Mouse (Mus musculus) MN1 (cell line): ENCODE data around the gene Dusp23.

Experiments used
- DNase-seq: peaks from one replicate; pipeline ENCODE4 v3.0.0-alpha.2; 2016; ENCODE audit warnings: low spot score

The Dusp23 gene

DNA sequence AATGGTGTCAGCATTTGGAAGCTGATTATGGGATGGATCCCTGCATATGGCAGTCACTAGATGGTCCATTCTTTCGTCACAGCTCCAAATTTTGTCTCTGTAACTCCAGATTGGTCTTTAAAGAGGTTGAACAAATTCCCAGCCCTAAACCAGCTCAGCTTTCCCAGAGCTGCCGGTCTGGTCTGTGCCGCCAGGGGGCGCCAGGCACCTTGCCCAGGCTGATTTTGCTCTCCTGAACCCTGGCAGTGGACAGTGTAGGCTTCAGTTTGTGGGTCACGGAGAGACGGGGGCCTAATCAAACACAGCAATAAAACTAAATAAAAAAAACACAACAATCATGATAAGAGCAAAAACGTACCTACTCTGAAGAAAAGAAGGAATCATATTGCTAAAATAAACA is 13.5 kb downstream of the Dusp23 start:
- DNase-seq, result peak; percentile 61

DNA sequence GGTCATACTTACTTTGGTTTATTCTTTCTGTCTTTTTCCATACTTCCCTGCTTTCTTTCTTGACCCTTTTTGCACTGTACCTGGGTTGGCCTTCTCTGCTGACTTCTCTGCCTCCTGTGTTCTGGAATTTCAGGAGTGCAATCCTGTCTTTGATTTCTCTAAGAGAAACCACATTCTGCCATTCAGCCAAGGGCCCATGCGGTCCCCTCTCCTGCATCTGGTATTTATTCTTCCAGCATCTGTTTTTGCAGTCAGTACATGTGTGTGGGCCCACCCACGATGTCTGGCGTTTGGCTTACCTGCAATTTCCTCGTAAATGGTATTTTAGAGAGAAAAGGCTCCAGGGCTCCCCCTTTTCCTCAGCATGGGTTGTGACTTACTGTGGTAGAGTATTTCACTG is 14.6 kb downstream of the Dusp23 start:
- DNase-seq, result no peak

DNA sequence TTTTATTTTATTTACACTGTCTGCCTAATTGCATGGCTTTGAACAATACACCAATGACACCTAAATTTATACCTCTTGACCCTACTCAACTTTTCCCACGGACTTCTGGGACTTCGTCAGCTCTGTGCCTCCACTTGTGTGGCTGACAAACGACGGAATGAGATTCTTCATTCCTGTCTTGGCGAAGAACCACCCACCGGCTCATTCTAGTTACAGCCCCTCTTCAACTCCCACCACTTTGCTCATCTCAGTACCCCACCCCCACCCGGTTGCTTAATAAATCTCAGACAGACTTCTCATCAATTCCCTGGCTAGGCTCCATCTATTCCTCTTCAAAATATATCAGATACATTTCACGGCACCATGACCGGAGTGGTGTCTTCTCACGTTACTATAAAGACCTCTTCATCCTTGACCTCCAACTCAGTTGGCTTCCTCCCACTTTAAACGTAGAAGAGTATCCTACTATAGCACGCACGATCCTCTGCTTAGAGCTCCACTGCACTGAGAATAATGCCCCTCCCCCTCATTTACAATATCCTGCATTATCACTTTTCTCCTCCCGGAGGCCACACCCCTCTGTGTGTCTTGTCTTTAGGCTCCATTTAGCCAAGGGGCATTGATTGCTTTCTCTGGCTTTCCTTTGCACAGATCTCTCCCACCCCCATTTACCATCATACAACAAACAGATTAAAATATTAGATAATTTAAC is 15.2 kb downstream of the Dusp23 start:
- no peak for DNase-seq

DNA sequence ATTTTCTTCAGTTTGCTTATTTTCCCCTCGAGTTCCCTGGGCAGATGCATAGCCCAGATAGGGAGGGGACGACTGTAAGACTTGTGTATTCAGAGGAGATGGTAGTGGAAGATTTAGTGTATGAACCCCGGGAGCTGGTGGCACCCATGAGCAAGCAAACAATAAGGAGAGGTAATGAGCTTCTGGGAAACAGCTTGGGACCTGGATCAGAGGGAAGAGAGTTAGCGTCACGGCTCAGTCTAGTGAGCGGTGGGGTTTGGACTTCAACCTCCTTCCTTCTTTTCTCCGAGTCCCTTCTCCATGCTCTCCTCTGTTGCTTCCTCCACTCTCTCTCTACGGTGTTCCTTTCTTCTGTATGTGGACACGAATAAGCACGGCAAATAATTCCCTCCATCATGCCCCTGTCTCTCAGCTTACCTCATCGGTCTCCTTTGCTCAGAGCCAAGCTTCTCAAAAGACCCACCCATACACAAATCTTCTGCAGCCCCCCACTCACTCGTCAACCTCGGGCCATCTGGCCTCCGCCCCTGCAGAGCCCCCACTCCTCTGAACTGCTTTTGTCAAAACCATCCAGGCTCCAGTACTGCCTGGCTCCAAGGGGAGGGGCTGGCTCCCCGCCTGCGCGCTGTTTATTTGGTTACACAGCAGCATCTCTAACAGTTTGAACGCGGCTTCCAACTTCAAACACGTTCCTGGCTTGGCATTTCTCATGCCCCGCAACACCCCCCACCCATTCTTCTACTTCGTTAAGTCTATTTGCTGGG is 16.0 kb downstream of the Dusp23 start:
- no peak for DNase-seq

DNA sequence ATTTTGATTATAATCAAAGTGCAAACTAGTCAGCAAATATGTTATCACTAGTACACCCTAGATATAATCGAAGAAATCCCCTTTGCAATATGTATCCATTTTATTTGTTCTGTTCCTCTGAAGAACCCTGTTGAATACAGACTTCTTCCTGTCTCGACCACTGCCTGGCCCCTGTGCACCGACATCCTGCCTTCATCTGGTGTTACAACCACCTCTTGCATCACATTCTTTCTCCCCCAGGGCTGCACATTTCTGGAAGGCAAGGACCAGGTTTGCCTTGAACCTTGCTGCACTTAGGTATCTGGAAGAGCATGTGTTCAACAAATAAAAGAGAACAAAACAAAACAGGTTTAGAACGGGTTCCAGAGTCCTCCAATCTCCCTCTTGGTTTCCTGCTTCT is 17.4 kb downstream of the Dusp23 start:
- DNase-seq, result no peak

DNA sequence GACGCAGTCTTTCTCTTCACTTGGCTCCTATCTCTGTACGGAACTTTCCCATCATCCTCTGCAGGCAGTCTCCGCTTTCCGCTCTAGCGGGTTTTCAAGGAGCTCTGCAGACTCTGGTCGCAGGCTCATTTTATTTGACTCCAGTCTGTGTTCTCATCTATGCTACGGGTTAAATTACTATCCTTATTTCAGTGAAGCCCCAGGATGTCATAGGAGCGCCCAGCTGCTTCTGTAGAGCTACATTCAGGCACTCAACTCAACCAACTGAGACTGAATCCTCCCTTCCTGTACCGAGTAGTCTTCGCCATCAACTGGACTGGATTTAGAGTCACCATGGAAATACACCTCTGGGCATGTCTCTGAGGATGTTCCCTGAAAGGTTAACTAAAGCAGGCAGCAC is 18.1 kb downstream of the Dusp23 start:
- DNase-seq, result no peak

DNA sequence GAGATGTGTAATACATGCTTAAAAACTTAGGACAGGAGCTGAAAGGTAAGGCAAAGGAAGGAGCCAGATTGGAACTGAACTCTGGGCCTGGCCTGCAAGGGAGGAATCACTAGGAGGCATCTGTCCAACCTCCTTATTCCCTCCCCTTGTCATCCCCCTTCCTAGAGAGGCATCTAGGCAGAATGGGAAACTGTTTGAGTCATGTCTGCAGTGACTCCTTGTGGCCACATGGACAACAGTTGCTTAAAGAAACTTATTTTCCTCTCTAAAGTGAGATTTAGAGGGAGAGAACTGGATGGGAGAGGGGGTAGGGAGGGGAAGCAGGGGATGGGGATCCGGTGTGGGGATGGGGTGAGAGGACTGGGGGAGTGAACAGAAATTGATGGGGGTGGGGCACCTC is 20.0 kb downstream of the Dusp23 start:
- peak; percentile 58 for DNase-seq

DNA sequence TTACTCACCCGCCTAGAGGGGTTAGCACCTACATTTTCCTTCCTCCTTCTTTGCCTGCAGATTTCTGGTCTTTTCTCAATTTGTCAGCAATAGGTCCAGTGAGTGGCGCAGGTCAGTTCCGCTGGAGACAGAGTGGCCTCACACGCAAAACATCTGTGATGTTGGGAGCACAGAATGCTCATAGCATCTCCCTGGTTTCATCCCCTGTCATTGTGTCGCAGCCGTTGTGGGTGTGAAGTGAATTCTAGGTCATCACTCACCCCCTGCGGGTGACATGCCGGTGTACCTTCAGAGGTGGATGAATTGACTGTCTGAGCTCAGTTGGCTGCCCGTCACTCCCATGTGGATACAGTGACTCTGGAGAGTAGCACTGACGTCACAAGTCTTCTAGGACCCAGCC is 21.5 kb downstream of the Dusp23 start:
- DNase-seq, result no peak

DNA sequence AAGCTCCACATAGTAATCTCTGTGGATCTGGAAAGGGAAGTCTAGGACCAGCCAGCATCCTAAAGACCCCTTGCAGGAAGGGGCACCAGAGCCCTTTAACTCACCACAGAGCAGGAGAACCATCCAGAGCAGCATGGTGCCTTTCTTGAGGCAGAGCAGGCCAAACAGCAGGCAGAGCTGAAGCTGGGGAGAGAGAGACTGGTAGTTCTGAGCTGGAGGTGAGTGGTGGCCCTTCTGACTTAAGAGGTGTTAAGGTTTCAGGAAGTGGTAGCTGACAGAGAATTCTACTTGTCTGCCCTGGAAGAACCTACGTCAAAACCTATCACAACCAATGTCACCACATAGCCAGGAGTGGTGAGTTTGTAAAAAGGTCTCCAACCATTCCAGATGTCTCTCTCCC is 30.4 kb downstream of the Dusp23 start, which contains the start of gene Fcrl6:
Gene Fcrl6 (minus strand): TSS at position 226 of the 400 bp plus-strand sequence.
- no peak for DNase-seq

DNA sequence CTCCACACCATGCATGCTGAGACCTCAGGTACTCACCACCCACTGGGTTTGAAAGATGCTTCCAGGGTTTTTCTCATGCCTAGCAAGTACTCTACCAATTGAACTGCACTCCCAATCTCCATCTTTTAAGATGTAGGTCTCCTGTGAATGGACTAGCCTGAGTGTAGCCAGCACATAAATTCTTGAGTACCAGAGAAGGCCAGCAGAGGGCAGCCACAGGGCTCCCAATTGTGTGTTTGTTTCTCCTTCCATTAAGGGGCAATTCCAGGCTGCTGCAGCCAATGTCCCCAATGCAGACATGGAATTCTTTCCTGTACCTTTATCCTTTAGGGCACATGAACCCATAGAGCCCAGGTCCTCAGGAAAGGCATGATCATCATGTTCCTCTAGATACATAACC is 38.3 kb downstream of the Dusp23 start:
- DNase-seq, result peak; percentile 50

DNA sequence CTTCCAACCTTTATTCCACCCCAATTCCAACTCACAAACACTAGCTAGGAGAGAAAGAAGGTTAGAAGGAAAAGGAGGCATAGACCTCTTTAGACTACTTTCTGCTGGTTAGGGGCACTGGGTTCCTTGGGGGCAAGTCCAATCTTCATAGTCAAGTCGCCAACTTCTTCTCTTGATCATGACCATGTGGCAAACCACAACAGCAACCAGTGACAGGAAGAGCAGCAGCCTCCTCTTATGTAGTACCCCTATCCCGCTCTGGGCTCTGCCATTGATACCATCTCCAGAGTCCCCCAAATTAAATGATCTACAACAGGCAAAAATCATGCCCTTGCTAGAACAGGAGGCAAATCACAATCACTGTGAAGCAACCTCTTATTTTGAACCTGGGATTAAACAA is 38.8 kb downstream of the Dusp23 start:
- DNase-seq, result no peak

DNA sequence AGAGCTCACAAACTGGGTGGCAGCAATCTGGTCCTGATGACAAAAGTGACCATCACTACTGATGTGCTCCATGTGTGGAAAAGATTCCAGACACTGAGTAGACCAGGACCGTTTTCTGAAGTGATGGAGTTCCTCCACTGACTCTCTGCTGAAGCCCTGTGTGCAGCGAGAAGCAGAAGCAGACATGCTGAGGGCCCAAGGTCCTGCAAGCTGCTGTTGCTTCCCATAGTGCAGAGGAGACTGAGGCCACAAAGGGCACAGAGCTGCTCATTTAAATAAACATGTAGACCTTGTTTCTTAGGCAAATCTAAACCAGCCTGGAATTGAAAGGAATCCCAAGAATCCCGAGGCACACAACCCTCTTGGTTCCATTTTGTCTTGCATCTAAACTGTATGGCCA is 39.4 kb downstream of the Dusp23 start:
- no peak for DNase-seq

DNA sequence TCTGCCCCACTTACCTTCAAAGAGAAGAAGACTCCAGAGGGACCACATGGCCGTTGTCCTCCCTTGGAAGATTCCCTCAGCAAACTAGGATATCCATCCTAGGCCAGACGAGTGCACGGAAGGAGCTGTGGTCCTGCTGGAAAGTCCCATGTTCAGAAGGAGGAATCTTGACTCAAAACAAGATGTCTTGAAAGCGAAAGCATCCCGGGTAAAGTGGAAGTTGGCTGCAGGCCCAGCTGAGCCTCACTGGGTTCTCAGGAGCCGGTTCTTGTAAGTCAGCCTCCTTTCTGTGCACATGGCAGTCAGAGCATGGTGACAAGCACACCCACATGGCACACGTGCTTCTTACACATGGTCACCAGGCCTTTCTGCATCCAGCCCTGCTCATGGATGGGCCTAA is 42.4 kb downstream of the Dusp23 start, which contains the start of gene Slamf8:
Gene Slamf8 (minus strand): TSS at position 184 of the 400 bp plus-strand sequence.
- DNase-seq, result peak; percentile 39

DNA sequence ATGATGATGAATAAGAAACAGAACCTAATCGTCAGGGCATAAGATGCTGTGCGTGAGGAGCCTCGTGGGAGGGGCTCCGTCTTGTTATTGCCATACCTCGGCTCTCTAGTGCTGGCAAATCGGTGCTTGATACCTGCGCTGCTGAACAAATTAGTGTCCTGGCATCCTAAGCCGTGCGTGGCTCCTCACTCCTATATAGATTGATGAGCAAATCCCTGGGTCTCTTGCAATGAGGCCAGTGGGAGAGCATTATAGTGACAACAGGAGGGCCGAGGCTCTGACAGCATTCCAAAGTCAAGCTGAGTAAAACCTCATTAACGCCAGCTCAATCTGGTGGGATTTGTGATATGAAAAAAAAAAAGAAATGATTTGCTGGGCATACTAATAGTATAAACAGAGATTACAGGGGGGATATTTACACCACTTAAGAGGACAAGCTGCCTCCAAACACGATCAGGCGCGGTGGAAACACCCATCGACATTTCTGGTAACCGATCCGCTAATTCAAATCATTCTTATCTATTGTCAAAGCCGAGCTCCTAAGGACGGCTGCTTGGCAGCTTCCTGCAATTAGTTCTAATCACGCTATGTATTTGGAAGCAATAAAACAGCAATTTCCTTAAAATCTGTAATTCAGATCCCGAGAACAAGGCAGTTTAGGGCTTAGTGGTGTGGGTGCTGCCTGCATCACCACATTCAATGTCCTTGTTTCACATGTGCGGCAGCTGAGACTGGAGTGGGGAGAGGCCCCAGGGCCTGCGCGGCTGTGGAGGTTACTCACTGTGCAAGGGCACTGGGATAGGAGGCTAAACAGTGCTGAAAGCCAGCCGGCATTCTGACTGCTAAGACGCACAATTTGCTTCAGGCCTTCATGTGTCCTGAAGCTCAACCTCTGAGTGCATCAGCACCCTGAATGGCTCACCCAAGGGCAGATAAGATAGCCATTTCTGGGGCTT is 46.9 kb downstream of the Dusp23 start:
- DNase-seq, result peak; percentile 45

DNA sequence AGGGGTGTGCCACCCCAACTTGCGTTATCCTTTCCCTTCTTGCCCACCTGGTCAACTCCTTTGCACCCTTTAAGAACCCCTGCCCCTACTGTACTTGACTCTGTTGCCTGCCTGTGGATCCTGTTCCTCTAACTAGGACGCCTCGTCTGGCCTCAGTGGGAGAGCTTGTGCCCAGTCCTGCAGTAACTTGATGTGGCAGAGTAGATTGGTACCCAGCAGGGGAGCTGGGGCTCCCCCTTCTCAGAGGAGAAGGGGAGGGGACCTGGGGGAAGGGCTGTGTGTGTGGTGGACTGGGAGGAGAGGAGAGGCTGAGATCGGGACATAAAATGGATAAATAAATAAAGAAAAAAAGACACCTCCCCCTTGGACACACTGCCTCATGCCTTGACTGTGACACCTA is 47.7 kb downstream of the Dusp23 start:
- no peak for DNase-seq

DNA sequence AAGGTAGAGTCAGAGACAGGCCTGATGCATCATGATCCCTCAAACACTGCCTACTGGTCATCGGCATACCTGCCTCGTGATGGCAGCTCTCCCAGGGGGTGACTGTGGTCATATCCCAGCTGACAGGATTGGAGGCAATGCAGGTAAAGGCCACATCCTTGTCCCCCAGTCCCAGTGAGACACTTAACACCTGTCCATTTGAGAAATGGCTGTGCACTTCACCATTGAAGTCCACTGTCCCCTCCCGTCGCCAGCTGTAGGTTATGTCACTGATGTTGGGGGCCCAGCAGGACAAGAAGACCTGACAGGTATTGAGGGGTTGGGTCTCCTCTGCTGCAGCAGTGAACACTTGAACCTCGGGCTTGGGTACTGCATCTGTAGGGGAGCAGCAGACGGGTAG is 48.5 kb downstream of the Dusp23 start:
- no peak for DNase-seq

DNA sequence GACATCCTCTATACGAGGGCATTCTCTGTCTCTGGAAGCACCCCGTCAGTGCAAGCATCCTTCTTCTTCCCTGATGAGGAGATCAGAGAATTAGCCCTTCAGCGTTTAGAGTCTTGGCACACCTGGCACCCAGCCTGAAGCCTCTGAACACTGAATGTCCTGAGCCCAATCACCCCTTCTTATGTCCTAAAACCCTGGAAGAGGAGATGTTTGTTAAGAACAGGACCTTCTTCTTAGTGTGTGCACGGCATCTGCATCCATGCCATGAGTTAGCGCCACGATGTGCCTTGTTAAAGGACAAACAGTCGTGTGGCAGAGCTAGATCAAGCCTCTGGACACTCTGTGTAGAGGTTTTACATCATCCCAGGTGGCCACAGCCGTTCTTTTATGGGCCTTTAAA is 50.3 kb downstream of the Dusp23 start:
- DNase-seq, result no peak
